Mouse (Mus musculus): ENCODE measurements around the gene Slc35f1. TPM values are rescaled to one million over a fixed set of nuclear protein-coding genes. Genes with fewer than 3 reads are reported as not detected.

The Slc35f1 gene
- total RNA-seq (2014; rRNA removed) (under 0.01 TPM in 1 of 2 replicates, not detected in the other), polyA plus RNA-seq (2012; rRNA removed) (0.02 TPM in 1 of 2 replicates, not detected in the other)

DNA sequence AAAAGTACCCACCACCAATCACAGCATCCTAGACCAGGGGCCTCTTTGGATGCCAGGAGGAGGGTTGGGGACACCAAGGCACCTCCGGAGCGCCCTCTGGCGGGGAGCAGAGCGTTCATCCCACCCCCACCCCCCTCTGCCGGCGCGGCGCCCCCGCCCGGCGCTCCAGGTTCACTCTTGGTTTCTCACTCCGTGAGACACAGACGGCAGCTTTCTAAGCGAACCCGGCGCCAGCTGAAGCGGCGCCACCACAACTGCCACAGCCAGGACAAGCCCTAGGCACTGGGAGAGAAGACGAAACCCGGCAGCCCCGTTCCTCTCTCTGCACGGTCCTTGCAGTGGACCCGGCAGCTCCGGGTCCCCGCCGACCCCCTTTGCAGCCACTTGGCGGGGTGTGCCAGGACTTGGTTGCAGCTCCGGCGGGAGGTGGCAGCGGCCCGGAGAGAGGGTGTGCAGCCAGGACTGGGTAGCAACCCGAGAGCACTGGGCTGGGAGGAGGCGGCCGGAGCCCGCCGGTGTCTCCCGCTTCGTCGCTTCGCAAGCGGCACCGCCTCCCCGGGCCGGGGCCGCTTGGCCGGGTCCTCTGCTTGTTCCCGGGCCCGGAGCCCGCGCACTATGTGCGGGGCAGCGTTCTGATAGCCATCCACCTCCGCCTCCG, at the start of gene Slc35f1:
Gene Slc35f1, plus strand, starts transcription at position 200 of the 658 bp plus-strand sequence.
- peak; percentile 69 for TF ChIP-seq CTCF (IDR thresholded peaks at IDR 0.05; ENCODE audit: low read depth, low read length)
- TF ChIP-seq POLR2A (IDR thresholded peaks at IDR 0.05; ENCODE audit: extremely low read depth, insufficient read depth, low read length): no peak
- Histone ChIP-seq H3K4me3 (ENCODE audit: insufficient read depth, low read depth, low read length) (peak within 1 kb of the TSS; percentile 56), H3K36me3 (ENCODE audit: control insufficient read depth, insufficient read depth, low read length) (no peaks in the 10 kb centered on the region), H3K27me3 (ENCODE audit: control insufficient read depth, insufficient read depth, low read length) (no peaks in the 10 kb centered on the region), H3K9ac (ENCODE audit: low read depth, low read length) (peak within 1 kb of the TSS; percentile 60), H3K27ac (replicated peaks; ENCODE audit: insufficient read depth, low read depth, low read length) (no peak within 1 kb of the TSS), H3K79me2 (ENCODE audit: control insufficient read depth, insufficient read depth, low read length) (no peaks in the 10 kb centered on the region), H3K4me1 (ENCODE audit: control insufficient read depth, insufficient read depth, low read length) (no peaks in the 10 kb centered on the region)
- WGBS: 1% methylated on average over 54 of the region's 54 CpGs
- DNase-seq (ENCODE audit: extremely low read depth, low read depth, low spot score): peak; percentile 10

GRCm38 (mm10) chr10:52671234-52671633, 19.1 kb upstream of the Slc35f1 start:
- Histone ChIP-seq H3K4me3 (ENCODE audit: insufficient read depth, low read depth, low read length) (no peak overlapping the region), H3K27me3 (ENCODE audit: control insufficient read depth, insufficient read depth, low read length) (no peaks in the 10 kb centered on the region), H3K27ac (replicated peaks; ENCODE audit: insufficient read depth, low read depth, low read length) (no peak overlapping the region), H3K4me1 (ENCODE audit: control insufficient read depth, insufficient read depth, low read length) (no peaks in the 10 kb centered on the region), H3K79me2 (ENCODE audit: control insufficient read depth, insufficient read depth, low read length) (no peaks in the 10 kb centered on the region), H3K36me3 (ENCODE audit: control insufficient read depth, insufficient read depth, low read length) (no peaks in the 10 kb centered on the region), H3K9ac (ENCODE audit: low read depth, low read length) (no peak overlapping the region)
- no peak for TF ChIP-seq CTCF (IDR thresholded peaks at IDR 0.05; ENCODE audit: low read depth, low read length)
- no peak for TF ChIP-seq POLR2A (IDR thresholded peaks at IDR 0.05; ENCODE audit: extremely low read depth, insufficient read depth, low read length)
- DNase-seq (ENCODE audit: extremely low read depth, low read depth, low spot score): no peak

DNA sequence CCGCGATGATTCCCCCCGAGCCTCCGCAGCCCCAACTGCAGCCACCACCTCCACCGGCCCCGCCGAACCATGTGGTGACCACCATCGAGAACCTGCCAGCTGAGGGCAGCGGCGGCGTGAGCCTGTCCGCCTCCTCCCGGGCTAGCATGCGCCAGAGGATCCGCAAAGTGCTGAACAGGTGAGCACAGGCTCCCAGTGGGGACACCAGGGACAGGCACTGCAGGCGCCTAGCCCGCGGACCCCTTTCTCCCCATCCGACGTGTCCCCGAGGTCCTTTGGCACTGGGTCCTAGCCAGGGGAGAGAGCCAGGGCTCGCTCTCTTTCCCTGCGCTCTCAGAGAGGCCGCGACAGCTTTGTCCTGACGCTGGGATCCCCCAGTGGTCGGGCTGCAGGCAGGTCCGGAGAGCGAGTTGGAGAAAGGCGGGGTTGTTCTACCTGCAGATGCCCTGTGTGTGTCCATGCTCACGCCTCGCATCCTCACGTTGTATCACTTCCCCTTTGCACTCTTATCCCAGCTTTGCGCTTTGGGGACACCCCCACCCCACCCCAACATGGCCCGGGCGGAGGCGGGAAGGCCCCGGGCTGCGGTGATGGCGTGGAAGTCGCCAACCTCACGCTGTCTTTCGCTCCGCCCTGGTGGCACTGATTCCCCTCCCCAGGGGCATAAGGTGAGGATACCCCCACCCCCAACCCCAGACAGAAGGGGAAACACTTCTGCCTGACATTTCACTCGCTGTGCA, 829 bp downstream of the Slc35f1 start:
- H3K4me1 ChIP-seq (ENCODE audit: control insufficient read depth, insufficient read depth, low read length): no peaks in the 10 kb centered on the region
- no peaks in the 10 kb centered on the region for H3K27me3 ChIP-seq (ENCODE audit: control insufficient read depth, insufficient read depth, low read length)
- TF ChIP-seq POLR2A (IDR thresholded peaks at IDR 0.05; ENCODE audit: extremely low read depth, insufficient read depth, low read length) (no peak), CTCF (IDR thresholded peaks at IDR 0.05; ENCODE audit: low read depth, low read length) (no peak)
- DNase-seq (ENCODE audit: extremely low read depth, low read depth, low spot score): no peak
- WGBS: 3% methylated on average over 45 of the region's 45 CpGs
- no peaks in the 10 kb centered on the region for H3K79me2 ChIP-seq (ENCODE audit: control insufficient read depth, insufficient read depth, low read length)
- H3K27ac ChIP-seq (replicated peaks; ENCODE audit: insufficient read depth, low read depth, low read length): no peak overlapping the region
- peak overlapping the region; percentile 60 for H3K9ac ChIP-seq (ENCODE audit: low read depth, low read length)
- peak overlapping the region; percentile 56; the same call in 1 of the 2 replicates for H3K4me3 ChIP-seq (ENCODE audit: insufficient read depth, low read depth, low read length)
- H3K36me3 ChIP-seq (ENCODE audit: control insufficient read depth, insufficient read depth, low read length): no peaks in the 10 kb centered on the region

DNA sequence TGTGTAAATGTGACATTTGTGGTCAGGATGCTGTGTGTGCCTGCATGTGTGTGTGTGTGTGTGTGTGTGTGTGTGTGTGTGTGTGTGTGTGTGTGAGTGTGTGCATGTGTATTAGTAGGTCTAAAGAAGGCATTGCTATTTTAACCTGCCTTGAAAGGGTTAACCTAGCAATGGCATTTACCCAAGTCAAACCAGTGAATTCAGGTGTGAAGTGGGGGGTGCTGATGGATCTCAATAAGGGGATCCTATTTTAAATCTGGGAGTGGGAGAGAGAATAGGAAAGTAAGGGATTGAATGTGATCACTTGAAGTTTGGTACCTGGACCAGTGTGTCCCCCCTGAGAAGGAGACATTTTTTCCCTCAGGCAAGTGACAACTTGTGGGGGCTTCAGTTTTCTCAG, 13.4 kb downstream of the Slc35f1 start:
- Histone ChIP-seq H3K4me3 (ENCODE audit: insufficient read depth, low read depth, low read length) (no peak overlapping the region), H3K4me1 (ENCODE audit: control insufficient read depth, insufficient read depth, low read length) (peaks cover 8% of the 10 kb centered on the region), H3K79me2 (ENCODE audit: control insufficient read depth, insufficient read depth, low read length) (no peaks in the 10 kb centered on the region), H3K9ac (ENCODE audit: low read depth, low read length) (no peak overlapping the region), H3K36me3 (ENCODE audit: control insufficient read depth, insufficient read depth, low read length) (no peaks in the 10 kb centered on the region), H3K27me3 (ENCODE audit: control insufficient read depth, insufficient read depth, low read length) (peaks cover 7% of the 10 kb centered on the region; the same call in 1 of the 2 replicates), H3K27ac (replicated peaks; ENCODE audit: insufficient read depth, low read depth, low read length) (no peak overlapping the region)
- TF ChIP-seq CTCF (IDR thresholded peaks at IDR 0.05; ENCODE audit: low read depth, low read length) (no peak), POLR2A (IDR thresholded peaks at IDR 0.05; ENCODE audit: extremely low read depth, insufficient read depth, low read length) (no peak)
- DNase-seq (ENCODE audit: extremely low read depth, low read depth, low spot score): no peak

GRCm38 (mm10) chr10:52704101-52705051, 14.0 kb downstream of the Slc35f1 start:
- DNase-seq (ENCODE audit: extremely low read depth, low read depth, low spot score): peak; percentile 1

More at GRCm38 (mm10) chr10:52704101-52705051, 14.0 kb downstream of the Slc35f1 start:
- Histone ChIP-seq H3K9ac (ENCODE audit: low read depth, low read length) (no peak overlapping the region), H3K4me3 (ENCODE audit: insufficient read depth, low read depth, low read length) (no peak overlapping the region; the same call in 1 of the 2 replicates), H3K36me3 (ENCODE audit: control insufficient read depth, insufficient read depth, low read length) (no peaks in the 10 kb centered on the region), H3K4me1 (ENCODE audit: control insufficient read depth, insufficient read depth, low read length) (peaks cover 8% of the 10 kb centered on the region), H3K79me2 (ENCODE audit: control insufficient read depth, insufficient read depth, low read length) (no peaks in the 10 kb centered on the region), H3K27ac (replicated peaks; ENCODE audit: insufficient read depth, low read depth, low read length) (no peak overlapping the region), H3K27me3 (ENCODE audit: control insufficient read depth, insufficient read depth, low read length) (peaks cover 7% of the 10 kb centered on the region; the same call in 1 of the 2 replicates)
- TF ChIP-seq CTCF (IDR thresholded peaks at IDR 0.05; ENCODE audit: low read depth, low read length) (no peak), POLR2A (IDR thresholded peaks at IDR 0.05; ENCODE audit: extremely low read depth, insufficient read depth, low read length) (no peak)
- WGBS: 6% methylated on average over 31 of the region's 31 CpGs

Measured in liver, adult 2 months (tissue).